Mouse (Mus musculus) frontal cortex, adult (tissue): ENCODE results near the gene Fap.
A peak's percentile ranks its signal among the peaks of the same experiment; 100 is the strongest.

Experiments
- ATAC-seq: cut with Nextera tagmentation; 2 replicates; pipeline ENCODE4 v1.9.2; 2017; ENCODE audit warnings: mild to moderate bottlenecking, moderate library complexity, mixed read lengths; ENCODE audit not compliant: low TSS enrichment

The Fap gene

GRCm38 (mm10) chr2:62531065-62531464 lies 42.8 kb downstream of the Fap start:
- no peak for ATAC-seq

GRCm38 (mm10) chr2:62526399-62526798 lies 47.5 kb downstream of the Fap start:
- ATAC-seq: peak; percentile 89

DNA sequence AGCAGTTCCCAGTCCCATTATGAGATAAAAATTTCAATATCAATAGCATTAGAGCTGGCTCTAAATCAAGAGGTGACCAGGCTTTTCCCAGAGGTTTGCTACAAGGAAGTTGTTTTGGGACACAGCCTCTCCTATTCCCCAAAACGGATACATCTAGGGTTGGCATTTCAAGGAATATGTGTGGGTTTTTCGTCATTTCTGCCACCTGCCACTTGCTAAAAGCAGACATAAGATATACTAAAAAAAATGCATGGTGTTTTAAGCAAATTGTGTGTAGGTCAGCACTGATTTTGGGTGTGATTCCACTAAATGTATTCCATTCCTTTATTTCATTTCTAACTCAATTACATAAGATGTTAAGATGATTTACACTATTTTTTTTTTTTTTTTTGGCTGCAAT lies 56.1 kb downstream of the Fap start:
- peak; percentile 72 for ATAC-seq

- peak; percentile 45 for ATAC-seq
These were observed 59.4 kb downstream of the Fap start for GRCm38 (mm10) chr2:62514477-62514876.

DNA sequence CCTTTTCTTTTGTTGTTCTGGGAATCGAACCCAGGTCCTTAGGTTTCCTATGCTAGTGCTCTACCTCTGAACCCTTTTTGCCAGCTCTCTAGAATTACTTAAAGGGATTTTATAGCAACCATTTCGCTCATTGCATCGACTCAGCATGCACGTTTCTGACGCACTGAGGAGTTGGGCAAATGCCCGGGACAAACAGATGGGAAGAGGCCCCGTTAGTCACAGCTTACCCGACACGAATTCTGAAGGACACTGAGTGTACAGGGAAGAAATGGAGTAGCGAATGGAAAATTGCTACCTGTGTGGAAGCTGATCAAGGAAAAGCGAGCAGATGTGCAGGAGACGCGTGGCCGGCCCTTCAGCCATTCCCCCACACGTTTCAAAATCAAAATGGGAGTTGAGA lies 60.4 kb downstream of the Fap start:
- ATAC-seq: peak; percentile 72

- no peak for ATAC-seq
These were observed 66.7 kb downstream of the Fap start for GRCm38 (mm10) chr2:62507130-62507529.

GRCm38 (mm10) chr2:62506441-62506840 lies 67.4 kb downstream of the Fap start:
- no peak for ATAC-seq

DNA sequence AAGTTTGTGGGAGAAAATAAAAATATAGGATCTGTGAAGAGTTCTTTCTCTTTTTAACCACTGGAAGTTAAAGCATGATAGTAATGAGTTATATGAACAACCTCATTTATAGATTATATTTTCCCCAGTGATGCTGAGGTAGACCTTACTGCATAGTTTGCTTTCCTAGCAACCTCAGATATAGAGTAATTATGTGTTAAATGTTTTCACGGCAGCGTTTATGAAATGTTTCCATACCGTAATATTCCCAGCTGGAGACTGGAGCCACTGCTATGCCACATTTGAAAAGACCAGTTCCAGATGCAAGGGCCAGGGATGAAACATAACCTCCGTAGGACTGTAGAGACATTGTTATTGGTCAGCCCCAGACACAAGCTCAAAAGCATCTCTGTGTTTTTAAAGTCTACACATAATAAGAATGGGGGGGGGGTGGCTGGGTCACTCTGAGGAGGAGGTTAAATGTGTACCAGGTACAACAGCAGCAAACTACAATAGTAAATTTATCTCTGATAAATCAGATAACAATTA lies 69.5 kb downstream of the Fap start:
- ATAC-seq: no peak

- peak; percentile 53 for ATAC-seq
These were observed 70.5 kb downstream of the Fap start for GRCm38 (mm10) chr2:62503326-62503725.

DNA sequence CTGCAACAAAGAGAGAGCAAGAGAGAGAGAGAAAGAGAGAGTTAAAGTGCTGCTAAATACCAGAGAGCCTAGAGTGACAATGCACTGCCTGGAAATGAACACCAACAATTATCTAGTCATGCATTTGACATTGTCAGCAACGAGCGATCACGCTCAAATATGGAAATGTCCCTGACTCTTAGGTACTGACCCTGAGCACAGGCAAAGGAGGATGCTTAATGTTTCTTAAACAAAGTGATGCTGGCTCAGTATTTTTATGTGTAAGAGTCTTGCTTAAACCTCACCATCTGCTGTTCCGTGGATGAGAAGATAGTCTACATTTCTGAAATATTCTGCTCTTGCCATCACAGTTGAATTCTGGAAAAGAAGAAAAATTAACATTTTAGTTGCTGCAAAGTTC lies 71.4 kb downstream of the Fap start:
- ATAC-seq: peak; percentile 77

GRCm38 (mm10) chr2:62498821-62499220 lies 75.1 kb downstream of the Fap start:
- ATAC-seq: no peak

DNA sequence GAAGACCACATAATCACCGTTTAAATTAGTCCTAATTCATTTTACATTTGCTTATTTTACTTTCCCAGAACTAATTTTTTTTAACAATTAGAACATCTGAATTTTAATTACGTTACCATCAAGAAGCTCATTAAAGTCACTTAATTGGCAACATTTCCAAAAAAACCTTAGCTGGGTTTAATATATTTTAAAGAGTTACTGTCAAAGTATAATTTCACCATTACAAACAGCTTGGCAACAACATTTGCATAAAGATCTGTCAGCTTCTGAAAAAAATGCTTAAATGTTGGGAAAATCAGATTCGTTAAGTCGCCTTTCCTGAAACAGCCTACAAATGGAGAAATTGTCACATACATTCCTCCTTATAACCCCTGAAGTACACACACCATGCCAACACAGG lies 75.8 kb downstream of the Fap start:
- ATAC-seq: no peak

DNA sequence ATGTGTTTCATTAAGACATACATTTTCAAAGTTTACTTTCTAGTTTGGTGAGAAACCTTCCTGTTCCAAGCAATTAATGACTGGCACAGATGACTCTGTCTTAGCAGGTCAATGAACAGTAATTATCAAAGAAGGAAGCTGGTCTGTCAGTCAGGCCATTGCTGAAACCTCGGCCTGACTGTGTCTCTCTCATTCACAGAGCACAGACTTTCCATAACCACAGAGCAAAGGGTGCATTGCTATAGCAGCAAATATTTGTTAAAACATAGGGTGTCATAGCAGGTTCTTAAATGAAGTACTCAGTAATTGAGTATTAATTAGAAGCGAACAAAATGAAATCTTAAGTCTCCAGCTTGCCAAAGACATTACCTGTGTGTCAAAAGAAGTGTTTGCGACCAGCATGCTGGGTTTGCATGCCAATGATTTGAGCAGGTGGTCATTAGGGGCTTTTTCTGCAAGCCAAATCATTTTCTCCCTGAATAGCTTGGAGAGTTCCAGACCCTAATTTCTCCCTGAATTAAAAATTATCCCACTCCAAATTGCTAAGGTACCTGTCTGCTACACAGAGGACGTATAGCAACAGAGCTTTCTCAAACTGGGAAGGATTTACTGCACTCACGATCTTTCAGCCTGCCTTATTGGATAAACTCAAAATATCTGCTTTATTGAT lies 76.4 kb downstream of the Fap start:
- ATAC-seq: no peak

GRCm38 (mm10) chr2:62495407-62495806 lies 78.5 kb downstream of the Fap start:
- peak; percentile 99 for ATAC-seq

GRCm38 (mm10) chr2:62489832-62490231 lies 84.0 kb downstream of the Fap start:
- ATAC-seq: peak; percentile 59; the same call in 1 of the 2 replicates

DNA sequence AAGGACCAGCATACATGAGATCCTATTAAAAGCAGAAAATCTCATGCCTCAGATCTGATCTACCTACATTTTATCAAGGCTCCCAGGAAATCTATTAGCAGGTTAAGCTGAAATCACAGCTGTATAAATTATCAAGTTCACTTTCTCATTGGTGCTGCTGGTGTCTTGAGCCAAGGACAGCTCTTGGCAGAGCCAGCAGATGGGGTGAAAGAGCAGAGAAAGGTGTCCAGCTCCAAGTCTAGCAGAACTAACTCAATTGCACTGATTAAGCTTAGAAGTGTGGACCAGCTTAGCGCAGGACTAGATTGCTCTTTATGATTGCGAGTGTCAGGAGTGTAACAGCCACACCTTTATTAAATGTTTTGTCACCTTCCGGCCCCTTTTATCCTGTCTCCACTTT lies 89.0 kb downstream of the Fap start:
- ATAC-seq: 0 out of 2 replicates have a peak, but pooled peaks have one; percentile 27

DNA sequence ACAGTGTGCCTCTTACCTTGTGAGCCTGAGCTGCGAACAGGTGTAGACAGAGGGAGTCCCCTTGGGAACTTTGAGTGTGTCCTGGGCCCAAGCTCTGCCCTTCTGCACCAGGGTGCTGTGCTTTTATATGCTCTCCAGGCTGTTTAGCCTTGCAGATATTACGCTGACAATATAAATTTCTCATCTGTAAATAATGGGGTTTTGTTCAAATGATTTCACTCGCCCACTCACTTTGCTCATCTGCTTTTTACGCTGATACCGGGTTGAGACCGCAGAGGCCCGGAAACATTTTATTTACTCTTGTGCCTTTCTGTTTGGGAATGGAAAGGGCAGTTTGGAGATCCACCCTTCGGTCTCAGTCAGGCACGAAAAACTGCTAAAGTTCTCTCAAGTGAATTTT lies 90.3 kb downstream of the Fap start, which contains the start of gene Gcg:
Gene Gcg, minus strand, starts transcription at position 101 of the 400 bp plus-strand sequence.
- ATAC-seq: no peak

GRCm38 (mm10) chr2:62480285-62481198 lies 93.3 kb downstream of the Fap start:
- no peak for ATAC-seq

- no peak for ATAC-seq
These were observed 104.3 kb downstream of the Fap start for GRCm38 (mm10) chr2:62469551-62469950.

- no peak for ATAC-seq
These were observed 110.6 kb downstream of the Fap start for GRCm38 (mm10) chr2:62463287-62463686.

DNA sequence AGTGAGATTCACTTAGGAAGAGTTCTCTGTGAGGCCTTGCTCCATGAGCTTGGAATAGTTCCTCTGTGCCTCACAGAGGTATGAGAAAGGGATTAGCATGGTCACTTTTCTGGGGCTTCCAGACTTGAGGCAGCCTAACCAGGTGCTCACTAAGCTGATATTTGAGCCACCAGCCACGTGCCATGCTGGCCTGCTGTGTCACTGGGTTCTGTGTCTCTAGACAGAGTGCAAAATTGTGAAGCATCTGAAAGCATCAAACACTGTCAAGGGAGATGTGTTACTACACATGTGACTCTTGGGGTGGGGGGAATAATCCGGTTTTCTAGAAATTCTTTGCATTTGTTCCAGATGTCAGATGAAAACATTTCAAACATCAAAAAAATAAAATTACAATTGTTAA lies 111.7 kb downstream of the Fap start:
- no peak for ATAC-seq

GRCm38 (mm10) chr2:62460815-62461450 lies 112.9 kb downstream of the Fap start:
- no peak for ATAC-seq
